Comparison of ENCODE assay signal across 30 mouse cellular contexts in the genomic region with DNA sequence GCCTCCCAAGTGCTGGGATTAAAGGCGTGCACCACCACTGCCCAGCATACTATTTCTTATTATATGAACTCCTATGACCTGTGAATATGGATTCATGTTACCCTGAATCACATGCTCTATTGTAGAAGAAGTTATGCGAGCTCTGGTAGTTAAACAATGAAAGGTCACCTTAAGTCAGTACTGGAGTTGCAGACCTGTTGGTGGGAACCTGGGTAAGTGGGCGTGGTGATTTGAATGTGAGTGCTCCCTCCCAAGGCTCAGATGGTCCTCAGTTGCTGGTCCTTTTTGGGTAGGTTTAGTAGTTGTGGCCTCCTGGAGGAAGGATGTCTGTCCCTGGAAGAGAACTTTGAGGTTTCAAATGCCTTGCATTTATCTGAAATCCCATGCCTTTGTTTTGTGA. TPM values are rescaled to one million over a fixed set of nuclear protein-coding genes. Genes with fewer than 3 reads are reported as not detected.
"Had no signal": no experiment of that assay in that cellular context is flagged by ENCODE, and none has a peak within 500 bp of the region (broad histone marks: within the 10 kb centered on the region; RNA-seq: fewer than 3 reads in every experiment).

No protein-coding gene starts in this region.

- H3K4me3 ChIP-seq: heart, embryonic 10.5 days; heart, embryonic 12.5 days; hindbrain, embryonic 10.5 days; hindbrain, embryonic 12.5 days; kidney, embryonic 15.5 days; limb, embryonic 10.5 days; limb, embryonic 12.5 days; liver, embryonic 13.5 days; liver, embryonic 15.5 days had no signal

- DNase-seq: gastrocnemius, postnatal 14 days; gastrocnemius, postnatal 36 days; heart, adult 18-20 months; heart, postnatal 10 days; heart, postnatal 4 days; kidney, adult 11 months; kidney, adult 2 months; kidney, adult 9 months; kidney, postnatal 14 days; kidney, postnatal 36 days; layer of hippocampus, adult 9-11 months; layer of hippocampus, postnatal 36 days; liver; liver, embryonic 13.5 days had no signal

- H3K27ac ChIP-seq: heart, embryonic 10.5 days; hindbrain, embryonic 10.5 days; hindbrain, embryonic 12.5 days; hindbrain, embryonic 14.5 days; hindbrain, postnatal 0 days; kidney, embryonic 15.5 days; kidney, postnatal 0 days; limb, embryonic 10.5 days; limb, embryonic 12.5 days; liver, embryonic 13.5 days; liver, embryonic 15.5 days had no signal

- ATAC-seq: hindbrain, postnatal 0 days; intestine, embryonic 16.5 days had no signal

- H3K9me3 ChIP-seq: heart, embryonic 10.5 days; heart, embryonic 12.5 days; hindbrain, embryonic 10.5 days; hindbrain, embryonic 12.5 days; kidney, embryonic 15.5 days; limb, embryonic 10.5 days; limb, embryonic 12.5 days; liver, embryonic 13.5 days; liver, embryonic 15.5 days had no signal

- H3K36me3 ChIP-seq: heart, embryonic 10.5 days; heart, embryonic 12.5 days; hindbrain, embryonic 10.5 days; hindbrain, embryonic 12.5 days; kidney, embryonic 15.5 days; limb, embryonic 10.5 days; limb, embryonic 12.5 days; liver, embryonic 13.5 days; liver, embryonic 15.5 days had no signal

- H3K27me3 ChIP-seq: heart, embryonic 12.5 days; hindbrain, embryonic 12.5 days; kidney, embryonic 15.5 days; limb, embryonic 12.5 days; liver, embryonic 13.5 days had no signal

- H3K9ac ChIP-seq: heart, embryonic 12.5 days; hindbrain, embryonic 12.5 days; hindbrain, embryonic 14.5 days; kidney, embryonic 15.5 days; limb, embryonic 12.5 days; liver, embryonic 13.5 days; liver, embryonic 15.5 days had no signal

- H3K4me1 ChIP-seq: hindbrain, embryonic 10.5 days; liver, embryonic 15.5 days had no signal

RNA-seq across cellular contexts. Expression of a gene that starts 56.2 kb away (rescaled TPM):
- total RNA-seq: gastrocnemius, adult 18-20 months; gastrocnemius, adult 8-10 months; gastrocnemius, postnatal 14 days; gastrocnemius, postnatal 36 days; heart, adult 18-20 months; heart, postnatal 10 days; heart, postnatal 25 days; heart, postnatal 4 days; layer of hippocampus, postnatal 14 days had no signal
- polyA plus RNA-seq: heart, embryonic 12.5 days had no signal
